Mouse (Mus musculus) thymus, postnatal 0 days (tissue): ENCODE measurements around the gene Olfr477. TPM values are rescaled to one million over a fixed set of nuclear protein-coding genes. Genes with fewer than 3 reads are reported as not detected.
"Not testable (repeated sequence)": the region's sequence is repeated elsewhere in the genome, so short reads cannot be mapped to it uniquely, and the experiment has no call there.

Experiments
- DNase-seq: peaks from one replicate; pipeline ENCODE4 v3.0.0-alpha.2; 2015; ENCODE audit warnings: low spot score
- polyA plus RNA-seq: library from polyadenylated mRNA; unstranded; fragments of >200 nt; fragmentation: Nextera tagmentation; extraction: Ambion mirVana; gene quantifications from 2 replicates; pipeline ENCODE4 v1.2.1, GENCODE M21; 2015

Olfr477 gene
- polyA plus RNA-seq, result not detected in 2 replicates

DNA sequence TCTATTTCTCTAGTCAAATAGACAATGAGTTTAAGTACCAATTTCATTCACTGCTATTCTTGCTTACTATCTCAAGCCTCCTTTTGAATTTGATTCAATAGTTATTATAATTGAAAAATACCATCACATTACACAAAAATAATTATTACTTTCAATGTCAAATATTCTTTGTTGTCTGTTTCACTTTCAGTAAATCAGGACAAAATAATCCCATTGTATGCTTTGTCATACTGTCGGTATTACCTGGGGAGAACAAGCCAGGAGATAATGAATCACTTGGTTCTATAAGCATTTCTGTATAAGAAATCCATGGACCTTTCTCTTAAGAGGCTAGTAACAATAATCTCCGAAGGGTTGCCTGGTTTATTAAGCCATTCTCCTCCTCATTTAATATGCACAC lies at the start of gene Olfr477:
Olfr477 (plus strand) TSS at position 301 of the 400 bp plus-strand sequence.
- no peak for DNase-seq

DNA sequence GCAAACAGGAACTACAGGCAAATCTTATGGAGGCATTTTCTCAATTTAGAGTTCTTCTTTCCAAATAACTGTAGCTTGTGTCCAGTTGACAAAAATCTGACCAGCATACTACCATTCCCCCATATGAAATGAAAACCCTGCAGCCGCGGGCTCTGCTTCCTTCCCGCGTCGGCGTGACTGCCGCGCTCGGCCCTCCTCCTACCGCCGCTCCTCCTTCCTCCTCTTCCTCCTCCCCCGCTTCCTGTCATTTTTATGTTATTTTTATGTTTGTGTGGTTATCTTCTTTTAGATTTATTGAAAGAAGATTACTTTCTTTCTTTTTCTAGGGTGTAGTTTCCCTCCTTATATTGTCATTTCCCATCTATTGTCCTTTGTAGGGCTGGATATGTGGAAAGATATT lies 34.0 kb upstream of the Olfr477 start:
- not testable (repeated sequence) for DNase-seq

DNA sequence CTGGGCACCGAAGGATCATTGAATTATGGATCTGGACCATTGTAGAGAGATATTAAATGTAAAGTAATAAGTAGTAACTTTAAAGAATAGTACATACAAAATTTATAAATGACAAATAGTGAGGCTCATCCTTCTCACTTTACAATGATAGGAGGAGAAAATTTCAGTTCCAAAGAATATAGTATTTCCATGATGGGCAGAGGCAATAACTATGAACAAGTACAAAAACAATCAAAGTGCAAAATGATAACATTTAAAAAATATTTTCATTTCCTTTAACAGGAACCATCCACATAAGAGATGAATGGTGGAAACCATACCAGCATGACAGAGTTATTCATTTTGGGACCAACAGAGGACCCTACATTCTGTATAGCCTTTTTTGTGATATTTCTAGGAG lies 32.1 kb upstream of the Olfr477 start, which contains the start of gene Olfr474:
Olfr474 (plus strand) TSS at position 301 of the 400 bp plus-strand sequence.
- no peak for DNase-seq

DNA sequence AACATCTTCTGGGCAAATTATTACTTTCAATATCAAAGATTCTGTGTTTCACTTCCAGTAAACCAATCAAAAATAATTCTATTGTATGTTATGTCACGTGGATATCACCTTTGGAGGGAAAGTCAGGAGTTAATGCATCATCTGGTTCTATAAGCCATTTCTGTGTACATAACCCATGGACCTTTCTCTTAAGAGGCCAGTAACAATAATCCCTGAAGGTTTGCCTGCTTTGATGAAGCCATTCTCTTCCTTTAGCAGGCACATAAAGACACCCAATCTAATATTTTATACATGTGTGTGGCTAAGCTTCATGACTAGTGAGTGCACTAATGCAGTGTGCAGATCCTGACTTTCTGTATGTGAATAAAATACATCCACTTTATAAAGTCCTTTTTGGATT lies 22.0 kb upstream of the Olfr477 start, which contains the start of gene Olfr476:
Olfr476 (plus strand) TSS at position 301 of the 400 bp plus-strand sequence.
- no peak for DNase-seq

DNA sequence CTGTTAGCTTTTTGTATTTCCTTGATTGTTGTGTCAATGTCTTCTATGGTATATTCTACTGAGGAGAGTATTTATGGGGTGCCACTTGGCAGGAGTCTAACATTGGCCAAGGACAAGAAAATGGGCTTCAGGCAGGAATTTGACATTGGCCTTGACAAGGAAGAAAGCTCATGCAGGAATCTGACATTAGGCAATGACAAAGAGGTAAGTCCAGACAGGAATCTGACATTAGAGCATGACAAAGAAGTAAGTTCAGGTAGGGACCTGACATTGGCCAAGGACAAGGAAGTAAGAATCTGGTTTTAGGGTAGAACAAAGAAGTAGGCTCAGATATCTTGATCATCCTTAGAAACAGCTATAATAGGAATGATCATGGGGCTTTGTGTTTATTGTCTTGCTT lies 27.8 kb downstream of the Olfr477 start:
- not testable (repeated sequence) for DNase-seq

DNA sequence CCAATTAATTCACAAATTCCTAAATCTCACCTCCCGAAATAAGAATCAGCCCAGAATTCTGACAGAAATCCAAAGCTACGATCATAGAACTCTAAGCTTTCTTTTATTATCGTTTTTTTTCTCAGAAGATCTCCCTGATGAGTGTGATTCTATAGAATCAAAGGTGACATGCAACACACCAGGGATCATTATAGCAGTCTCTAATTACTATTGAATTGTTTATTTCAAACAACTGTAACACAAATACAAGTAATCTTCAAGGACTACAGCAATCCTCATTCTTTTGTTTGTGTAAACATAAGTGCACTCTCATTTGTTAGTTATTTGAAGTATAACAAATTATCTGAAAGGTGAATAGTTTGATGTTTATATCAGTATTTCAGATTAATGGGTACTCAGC lies 47.4 kb downstream of the Olfr477 start, which contains the start of gene Olfr478:
Olfr478 (minus strand) TSS at position 101 of the 400 bp plus-strand sequence.
- DNase-seq, result no peak

Other genes starting within 250 kb of the Olfr477 start
- gene Cyb5r2, start 228.7 kb upstream of the Olfr477 start, polyA plus RNA-seq, result 0.08 and 0.10 TPM in 2 replicates
- gene Ovch2, start 185.5 kb upstream of the Olfr477 start, polyA plus RNA-seq, result not detected in 2 replicates
- gene Olfr467, start 174.4 kb upstream of the Olfr477 start, polyA plus RNA-seq, result not detected in 2 replicates
- gene Olfr469, start 161.2 kb upstream of the Olfr477 start, polyA plus RNA-seq, result not detected in 2 replicates
- gene Olfr470, start 139.2 kb upstream of the Olfr477 start, polyA plus RNA-seq, result not detected in 2 replicates
- not detected in 2 replicates for gene Olfr472, start 88.8 kb upstream of the Olfr477 start, polyA plus RNA-seq
- gene Olfr473, start 56.2 kb upstream of the Olfr477 start, polyA plus RNA-seq, result not detected in 2 replicates
- gene Olfr474, start 32.0 kb upstream of the Olfr477 start, polyA plus RNA-seq, result not detected in 2 replicates
- not detected in 2 replicates for gene Olfr476, start 21.9 kb upstream of the Olfr477 start, polyA plus RNA-seq
- gene Olfr478, start 47.3 kb downstream of the Olfr477 start, polyA plus RNA-seq, result not detected in 2 replicates
- not detected in 2 replicates for gene Olfr479, start 64.0 kb downstream of the Olfr477 start, polyA plus RNA-seq
- not detected in 2 replicates for gene Olfr480, start 80.7 kb downstream of the Olfr477 start, polyA plus RNA-seq
- not detected in 2 replicates for gene Olfr481, start 93.2 kb downstream of the Olfr477 start, polyA plus RNA-seq
- gene Olfr482, start 110.9 kb downstream of the Olfr477 start, polyA plus RNA-seq, result 0.09 and 0.10 TPM in 2 replicates
- not detected in 2 replicates for gene Olfr483, start 114.2 kb downstream of the Olfr477 start, polyA plus RNA-seq
- not detected in 2 replicates for gene Olfr484, start 140.8 kb downstream of the Olfr477 start, polyA plus RNA-seq
- not detected in 2 replicates for gene Olfr485, start 173.2 kb downstream of the Olfr477 start, polyA plus RNA-seq
- not detected in 2 replicates for gene Olfr486, start 186.0 kb downstream of the Olfr477 start, polyA plus RNA-seq
- gene Olfr487, start 227.9 kb downstream of the Olfr477 start, polyA plus RNA-seq, result not detected in 2 replicates